Mouse (Mus musculus) layer of hippocampus, postnatal 25 days (tissue): ENCODE results near the gene Grin2a. TPM values are rescaled to one million over a fixed set of nuclear protein-coding genes. Genes with fewer than 3 reads are reported as not detected.

Experiments used
- DNase-seq, 2 experiments: peaks; one replicate each; pipeline ENCODE4 v3.0.0; 2022; ENCODE audit warnings: mixed read lengths in 2 of 2, low spot score in 1 of 2; ENCODE audit errors: extremely low spot score in 1 of 2
- total RNA-seq, 2 experiments: library from RNA; stranded (reverse); gene quantifications; 2 replicates each; pipeline ENCODE4 v1.2.3; 2021

Grin2a gene
- total RNA-seq, 2 experiments from 2014 or later = 304 to 416 TPM

- no peak for DNase-seq
Measured at GRCm38 (mm10) chr16:9978173-9978572, 17.2 kb downstream of the Grin2a start.

GRCm38 (mm10) chr16:9972705-9973104 lies 22.7 kb downstream of the Grin2a start:
- DNase-seq = no peak

- DNase-seq = no peak
Measured at GRCm38 (mm10) chr16:9964469-9964868, 30.9 kb downstream of the Grin2a start.

GRCm38 (mm10) chr16:9962482-9962881 lies 32.9 kb downstream of the Grin2a start:
- no peak for DNase-seq

DNA sequence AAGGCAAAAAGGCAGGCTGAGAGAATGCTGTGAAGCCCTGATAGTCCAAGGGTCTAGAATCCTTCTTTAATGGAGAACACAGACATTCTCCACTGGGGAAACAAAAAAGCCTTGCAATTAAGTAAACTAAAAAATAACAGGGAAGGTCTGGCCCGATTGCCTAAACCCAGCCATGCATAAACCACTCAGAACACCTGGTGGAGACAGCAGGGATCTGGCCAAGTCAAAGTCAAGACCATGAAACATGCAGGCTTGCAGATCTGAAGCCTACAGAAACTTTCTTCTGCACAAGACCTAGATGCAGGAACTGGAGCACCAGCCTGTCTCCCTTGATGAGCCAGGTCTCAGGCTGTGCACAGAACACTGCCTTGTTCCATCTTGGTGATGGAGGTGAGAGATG lies 36.0 kb downstream of the Grin2a start:
- no peak for DNase-seq

DNA sequence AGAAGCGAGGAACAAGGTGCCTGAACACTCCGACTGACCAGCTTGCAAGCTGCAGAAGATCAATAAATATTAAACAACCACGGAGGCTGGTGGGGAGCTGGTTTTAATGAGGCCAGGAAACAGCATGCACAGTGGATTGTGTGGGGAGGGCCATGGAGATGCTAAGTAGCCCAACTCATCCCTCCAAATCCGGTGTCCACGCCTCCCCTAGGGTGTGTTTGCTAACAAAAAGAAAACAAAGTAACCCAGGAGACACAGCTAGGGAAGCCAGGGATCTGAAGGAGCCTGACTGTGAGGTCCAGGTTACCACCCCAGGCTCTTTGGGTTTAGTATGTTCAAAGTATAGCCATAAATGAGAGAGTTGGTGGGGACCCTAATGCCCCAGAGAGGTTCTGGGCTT lies 41.1 kb downstream of the Grin2a start:
- no peak for DNase-seq

DNA sequence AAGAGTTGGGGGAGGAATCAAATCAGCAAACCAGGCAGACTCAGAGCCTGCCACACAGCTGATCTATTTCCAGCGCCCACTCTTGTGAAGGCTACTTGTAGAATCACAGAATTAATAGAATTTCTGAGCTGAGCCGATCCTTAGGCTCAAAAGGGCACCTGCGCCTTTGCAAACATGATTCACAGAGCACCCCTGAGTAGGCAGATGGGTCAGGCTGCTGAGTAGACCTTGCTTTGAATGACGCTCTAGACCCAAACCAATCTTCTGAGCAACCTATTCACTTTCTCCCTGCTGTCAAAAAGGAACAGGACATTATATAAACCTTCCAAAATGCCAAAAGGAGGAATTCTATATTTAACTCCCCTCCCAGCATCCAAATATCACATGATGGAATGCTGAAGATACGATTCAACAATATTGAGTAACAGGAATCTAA lies 41.9 kb downstream of the Grin2a start:
- no peak for DNase-seq

DNA sequence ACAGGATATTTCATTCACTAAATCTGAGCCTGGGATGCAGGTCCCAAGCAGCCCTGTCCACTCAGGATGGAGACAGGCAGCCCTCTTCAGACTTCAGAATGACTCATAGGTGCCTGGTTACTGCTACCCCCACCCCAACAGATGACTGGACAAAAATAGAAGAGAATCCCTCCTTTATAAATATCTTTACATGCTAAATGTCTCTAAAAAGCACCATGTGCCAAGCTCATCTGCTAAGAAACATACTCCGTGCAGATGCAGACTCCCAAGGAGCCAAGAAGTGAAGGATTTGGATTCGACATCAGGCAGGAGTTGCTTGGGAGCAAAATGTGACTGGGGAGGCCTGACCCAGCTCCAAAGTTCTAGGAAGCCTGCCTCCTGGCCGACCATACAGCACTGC lies 46.1 kb downstream of the Grin2a start:
- no peak for DNase-seq

GRCm38 (mm10) chr16:9947430-9947829 lies 47.9 kb downstream of the Grin2a start:
- DNase-seq = no peak

- DNase-seq = no peak
Measured at GRCm38 (mm10) chr16:9944836-9945235, 50.5 kb downstream of the Grin2a start.

GRCm38 (mm10) chr16:9941306-9941930 lies 53.9 kb downstream of the Grin2a start:
- no peak for DNase-seq

- DNase-seq = no peak
Measured at GRCm38 (mm10) chr16:9940716-9941115, 54.6 kb downstream of the Grin2a start.

- no peak for DNase-seq
Measured at GRCm38 (mm10) chr16:9910672-9911071, 84.7 kb downstream of the Grin2a start.

- DNase-seq = no peak
Measured at GRCm38 (mm10) chr16:9909225-9909624, 86.1 kb downstream of the Grin2a start.

GRCm38 (mm10) chr16:9904443-9904842 lies 90.9 kb downstream of the Grin2a start:
- no peak for DNase-seq

DNA sequence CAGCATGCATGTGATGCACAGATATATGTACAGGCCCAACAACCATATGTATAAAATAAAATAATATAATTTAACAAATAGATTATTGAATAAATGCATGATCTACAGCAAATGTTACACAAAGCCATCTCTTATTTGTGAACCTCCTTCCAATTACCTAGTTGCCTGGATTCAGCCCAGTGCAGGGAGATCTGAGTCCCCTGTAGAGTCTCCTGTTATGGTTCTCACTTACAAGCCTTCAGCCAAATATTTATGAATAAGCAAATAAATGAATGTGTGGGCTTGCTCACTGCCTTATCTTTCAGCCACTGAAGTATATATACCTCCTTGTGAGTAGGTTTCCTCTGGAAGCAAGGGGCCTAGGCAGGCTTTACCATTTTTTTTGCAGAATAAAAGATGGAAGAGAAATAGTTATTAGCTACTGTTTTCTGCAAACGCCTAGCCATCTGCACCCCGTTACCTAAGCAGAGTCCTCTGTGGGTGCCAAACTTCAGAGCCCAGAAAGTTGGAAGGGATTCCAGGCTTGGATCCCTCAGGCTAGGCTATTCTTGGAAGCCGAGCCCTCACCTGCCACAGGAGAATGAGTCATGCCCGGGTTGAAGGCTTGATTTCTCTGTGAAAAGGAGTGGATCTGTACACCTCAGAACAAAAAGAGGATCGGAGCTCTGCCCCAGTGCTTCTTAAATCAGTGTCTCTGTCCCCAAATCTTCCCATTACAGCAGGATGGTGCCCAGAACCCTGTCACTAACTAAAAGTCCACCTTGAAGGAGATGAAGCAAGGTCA lies 92.5 kb downstream of the Grin2a start:
- no peak for DNase-seq

DNA sequence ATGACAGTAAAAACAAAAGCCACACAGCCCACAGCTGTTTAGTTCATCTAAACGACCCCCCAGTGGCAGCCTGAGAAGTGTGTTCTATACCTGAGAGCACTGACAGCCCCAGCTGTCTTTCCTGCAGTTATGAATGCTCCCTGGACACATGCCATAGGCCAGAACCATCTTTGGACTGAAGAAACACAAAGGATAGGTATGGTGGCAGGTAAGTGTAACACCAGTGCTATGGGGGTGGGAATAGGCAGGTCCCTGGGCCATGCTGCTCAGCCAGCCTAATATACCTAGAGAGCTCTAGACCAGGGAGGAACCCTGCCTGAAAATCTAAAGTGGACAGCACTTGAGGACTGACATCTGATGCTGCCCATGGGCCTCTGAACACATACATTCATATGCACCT lies 93.9 kb downstream of the Grin2a start:
- DNase-seq = no peak

DNA sequence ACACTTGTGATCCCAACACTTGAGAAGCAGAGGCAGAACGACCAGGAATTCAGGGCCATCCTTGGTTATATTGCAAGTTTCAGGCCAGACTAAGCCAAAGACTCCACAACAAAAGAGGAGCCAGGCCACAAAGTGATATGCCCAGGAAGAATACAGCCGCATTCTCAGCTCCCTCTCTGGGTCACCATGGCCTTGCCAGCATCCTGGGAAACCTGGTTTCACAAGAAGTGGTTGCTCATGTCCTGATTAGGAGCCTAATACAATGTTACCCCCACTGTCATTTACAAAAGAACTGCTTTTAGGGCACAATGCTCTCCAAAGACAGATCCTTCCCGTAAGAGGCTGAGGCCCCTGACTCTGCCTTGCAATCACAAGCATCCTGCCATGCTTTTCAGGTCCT lies 94.4 kb downstream of the Grin2a start:
- no peak for DNase-seq

- DNase-seq = no peak
Measured at GRCm38 (mm10) chr16:9900196-9900595, 95.2 kb downstream of the Grin2a start.

GRCm38 (mm10) chr16:9899176-9899575 lies 96.2 kb downstream of the Grin2a start:
- DNase-seq = no peak

DNA sequence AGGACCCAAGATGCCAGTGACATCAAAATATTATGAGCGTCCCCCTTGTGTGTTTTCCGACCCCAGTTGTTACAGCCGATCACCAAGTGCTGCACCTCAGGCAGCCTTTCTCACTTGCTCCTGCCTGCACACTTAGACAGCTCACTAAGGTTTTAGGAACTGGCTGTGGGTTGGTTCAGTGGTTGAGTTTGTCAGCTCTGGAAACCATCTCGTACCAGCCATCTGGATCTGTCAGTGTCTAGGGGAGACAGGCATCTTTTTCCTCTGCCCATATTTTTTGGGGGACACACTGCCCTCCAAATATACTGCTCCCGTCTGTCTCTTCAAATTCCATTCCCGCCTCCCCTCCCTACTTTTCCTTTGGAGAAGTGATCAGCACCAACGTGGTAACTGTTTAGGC lies 99.8 kb downstream of the Grin2a start:
- no peak for DNase-seq

- DNase-seq = no peak
Measured at GRCm38 (mm10) chr16:9886155-9886554, 109.2 kb downstream of the Grin2a start.
